Mouse (Mus musculus) gastrocnemius, adult 2 months (tissue): ENCODE results near the gene Jtb. TPM values are rescaled to one million over a fixed set of nuclear protein-coding genes. Genes with fewer than 3 reads are reported as not detected.
"Not testable (repeated sequence)": the region's sequence is repeated elsewhere in the genome, so short reads cannot be mapped to it uniquely, and the experiment has no call there.

Experiments
- DNase-seq: peaks from one replicate; pipeline ENCODE4 v3.0.0; 2022
- H3K27ac ChIP-seq: fragments of 200-600 bp; 2 replicates; pipeline ENCODE4 v1.8.1; 2022; ENCODE audit warnings: mild to moderate bottlenecking
- H3K4me3 ChIP-seq: fragments of 200-600 bp; 2 replicates; pipeline ENCODE4 v1.8.1; 2022; ENCODE audit warnings: mild to moderate bottlenecking, moderate library complexity
- CTCF ChIP-seq: fragments of 200-600 bp; IDR thresholded peaks from 2 replicates; pipeline ENCODE4 v1.8.1; 2022; ENCODE audit warnings: antibody characterized with exemption, mild to moderate bottlenecking, moderate library complexity
- intact Hi-C: fragments of 180-260 bp; cut with DNase I; formaldehyde crosslinking; loops from one replicate; pipeline ENCODE4 v1.15.1; 2025
- total RNA-seq, 2 experiments: library from RNA; stranded (reverse); gene quantifications; 2 replicates each; pipeline ENCODE4 v1.2.3; 2021

The Jtb gene
- total RNA-seq, 2 experiments from 2014 or later = 64.8 to 68.8 TPM

- intact Hi-C loops = no loop called here
- no peak for DNase-seq
- Histone ChIP-seq H3K4me3 (no peak overlapping the region), H3K27ac (no peak overlapping the region)
- TF ChIP-seq CTCF = no peak
Observed at GRCm38 (mm10) chr3:90241669-90242358, 10.4 kb downstream of the Jtb start.

GRCm38 (mm10) chr3:90242984-90243775 is 11.8 kb downstream of the Jtb start, which contains the start of gene Creb3l4:
Creb3l4 (minus strand) TSS chr3:90243512.
- peak; percentile 48 for DNase-seq
- Histone ChIP-seq H3K27ac (peak within 1 kb of the TSS; percentile 56; the same call in 1 of the 2 replicates), H3K4me3 (peak within 1 kb of the TSS; percentile 64)
- intact Hi-C loops = no loop called here
- no peak for TF ChIP-seq CTCF

GRCm38 (mm10) chr3:90245406-90245805 is 14.0 kb downstream of the Jtb start:
- no peak for DNase-seq
- Histone ChIP-seq H3K27ac (no peak overlapping the region), H3K4me3 (no peak overlapping the region)
- intact Hi-C loops = no loop called here
- no peak for TF ChIP-seq CTCF

- peak overlapping the region; percentile 99 for H3K27ac ChIP-seq
- intact Hi-C loops = no loop called here
- H3K4me3 ChIP-seq = peak overlapping the region; percentile 84
- no peak for TF ChIP-seq CTCF
- DNase-seq = no peak
Observed at GRCm38 (mm10) chr3:90247630-90247959, 16.2 kb downstream of the Jtb start.

- intact Hi-C loops = no loop called here
- no peak for TF ChIP-seq CTCF
- peak; percentile 95 for DNase-seq
- Histone ChIP-seq H3K27ac (peak within 1 kb of the TSS; percentile 99), H3K4me3 (peak within 1 kb of the TSS; percentile 84)
Observed at GRCm38 (mm10) chr3:90247960-90248745, 16.8 kb downstream of the Jtb start, which contains the start of gene Slc39a1. Slc39a1 (plus strand) TSS chr3:90248172.

GRCm38 (mm10) chr3:90248746-90249100 is 17.3 kb downstream of the Jtb start:
- intact Hi-C loops = no loop called here
- peak; percentile 52 for DNase-seq
- TF ChIP-seq CTCF = no peak
- Histone ChIP-seq H3K27ac (peak overlapping the region; percentile 99), H3K4me3 (peak overlapping the region; percentile 84)

GRCm38 (mm10) chr3:90250791-90251190 is 19.4 kb downstream of the Jtb start:
- no peak for DNase-seq
- H3K4me3 ChIP-seq = no peak overlapping the region
- H3K27ac ChIP-seq = peak overlapping the region; percentile 80; the same call in 1 of the 2 replicates
- intact Hi-C loops = no loop called here
- no peak for TF ChIP-seq CTCF

- DNase-seq = peak; percentile 59
- peak overlapping the region; percentile 80 for H3K27ac ChIP-seq
- intact Hi-C loops = not testable (repeated sequence)
- H3K4me3 ChIP-seq = peak overlapping the region; percentile 11; the same call in 1 of the 2 replicates
Observed at GRCm38 (mm10) chr3:90251731-90252226, 20.4 kb downstream of the Jtb start.

- intact Hi-C loops = not testable (repeated sequence)
- peak overlapping the region; percentile 81 for H3K27ac ChIP-seq
- DNase-seq = peak; percentile 18
Observed at GRCm38 (mm10) chr3:90252659-90253058, 21.3 kb downstream of the Jtb start.

GRCm38 (mm10) chr3:90253174-90253573 is 21.8 kb downstream of the Jtb start:
- intact Hi-C loops, DNase-seq: not testable (repeated sequence)
- H3K27ac ChIP-seq = peak overlapping the region; percentile 81
- peak overlapping the region; percentile 99 for H3K4me3 ChIP-seq

More at GRCm38 (mm10) chr3:90252659-90253058, 21.3 kb downstream of the Jtb start:
- not testable (repeated sequence) for H3K4me3 ChIP-seq

GRCm38 (mm10) chr3:90253653-90254418 is 22.4 kb downstream of the Jtb start, which contains the start of gene Crtc2:
Crtc2 (plus strand) TSS chr3:90254163.
- TF ChIP-seq CTCF = no peak
- Histone ChIP-seq H3K4me3 (peak within 1 kb of the TSS; percentile 99), H3K27ac (peak within 1 kb of the TSS; percentile 96)
- intact Hi-C loops = no loop called here
- peak; percentile 97 for DNase-seq
